Mouse (Mus musculus): ENCODE results near the gene Psmc1.

Gene Psmc1

GRCm38 (mm10) chr12:100109986-100110696 lies at the start of gene Psmc1:
Gene Psmc1 (plus strand): TSS chr12:100110154.
- peak; percentile 63 to 70 for DNase-seq

- DNase-seq, result no peak
Observed at GRCm38 (mm10) chr12:100061071-100061470, 48.9 kb upstream of the Psmc1 start.

DNA sequence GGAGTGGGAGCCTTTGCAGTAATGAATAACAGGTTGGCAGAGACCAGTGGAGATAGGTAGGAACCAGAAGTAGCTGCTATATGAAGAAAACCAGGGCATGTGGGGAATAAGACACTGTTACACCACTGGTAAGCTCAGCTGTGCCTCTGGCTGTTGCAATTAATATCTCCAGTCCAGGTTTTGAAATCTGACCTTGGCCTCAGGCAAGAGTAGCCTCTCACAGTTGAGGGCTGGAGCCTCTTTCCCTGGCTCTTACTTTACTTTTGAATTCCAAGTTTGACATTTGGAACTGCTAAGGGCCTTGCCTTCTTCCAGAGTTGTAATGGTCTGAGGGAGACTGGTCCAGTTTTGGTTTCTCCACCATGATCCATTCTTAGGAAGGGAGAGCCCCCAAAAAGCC lies 48.1 kb upstream of the Psmc1 start:
- no peak for DNase-seq

- DNase-seq, result no peak
Observed at GRCm38 (mm10) chr12:100062584-100062983, 47.4 kb upstream of the Psmc1 start.

GRCm38 (mm10) chr12:100065109-100065508 lies 44.8 kb upstream of the Psmc1 start:
- DNase-seq, result no peak

DNA sequence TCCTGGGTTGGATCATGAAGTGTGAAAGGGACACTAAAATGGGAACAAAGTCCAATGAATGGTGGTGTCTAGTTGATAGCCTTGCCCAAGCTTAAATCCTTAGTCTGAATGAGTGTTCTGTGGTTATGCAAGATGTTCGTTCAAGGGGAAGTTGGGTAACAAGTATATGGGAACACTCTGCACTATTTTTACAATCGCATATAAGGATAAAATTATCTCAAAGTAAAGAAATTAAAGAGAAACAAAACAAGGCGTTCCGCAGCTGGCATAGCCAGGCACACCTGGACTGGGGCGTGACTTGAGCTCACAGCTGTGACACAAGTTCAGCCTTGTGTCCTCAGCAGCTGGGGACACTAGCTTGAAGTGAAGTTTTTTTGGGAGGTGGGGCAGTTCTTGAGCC lies 42.5 kb upstream of the Psmc1 start:
- DNase-seq, result no peak

DNA sequence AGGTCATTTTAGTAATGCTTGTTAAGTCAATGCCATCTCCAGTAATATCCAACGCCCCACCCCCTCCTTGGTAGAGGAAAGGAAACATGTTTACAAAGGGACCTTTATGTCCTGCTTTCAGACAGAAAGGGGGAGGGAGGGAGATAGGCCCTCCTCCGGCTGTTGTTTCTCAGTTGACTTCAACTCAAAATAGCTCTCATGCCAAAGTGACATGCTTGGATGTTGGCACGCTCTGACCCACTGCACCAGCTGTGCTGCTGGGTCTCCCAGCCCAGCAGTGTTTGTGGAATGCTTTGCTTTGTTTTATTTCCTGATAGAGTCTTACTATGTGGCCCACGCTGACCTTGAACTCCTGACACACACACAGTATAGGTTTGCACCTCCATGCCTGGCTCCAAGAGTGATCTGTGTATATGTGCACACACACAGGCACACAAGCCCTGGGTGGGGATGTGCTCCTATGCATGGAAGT lies 36.7 kb upstream of the Psmc1 start:
- no peak for DNase-seq

DNA sequence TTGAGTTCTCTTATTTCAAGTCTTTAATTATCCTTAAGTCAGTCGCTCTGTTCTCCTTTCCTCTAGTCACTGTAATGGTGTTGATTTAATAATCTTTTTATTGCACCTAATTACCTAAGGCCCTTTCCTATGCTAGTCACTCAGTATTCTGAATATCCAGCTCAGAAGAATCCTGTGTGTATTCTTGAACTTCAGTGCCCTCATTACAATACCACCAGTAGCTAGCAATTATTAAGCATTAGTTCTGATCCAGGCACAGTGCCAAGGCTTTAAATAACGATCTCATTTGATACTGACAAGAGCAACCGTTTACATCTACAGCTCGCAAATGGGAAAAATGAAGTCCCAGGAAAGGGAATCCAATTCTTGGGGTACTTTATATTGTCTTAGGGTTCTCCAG lies 34.2 kb upstream of the Psmc1 start:
- no peak for DNase-seq

GRCm38 (mm10) chr12:100079636-100080286 lies 30.2 kb upstream of the Psmc1 start:
- no peak for DNase-seq

DNA sequence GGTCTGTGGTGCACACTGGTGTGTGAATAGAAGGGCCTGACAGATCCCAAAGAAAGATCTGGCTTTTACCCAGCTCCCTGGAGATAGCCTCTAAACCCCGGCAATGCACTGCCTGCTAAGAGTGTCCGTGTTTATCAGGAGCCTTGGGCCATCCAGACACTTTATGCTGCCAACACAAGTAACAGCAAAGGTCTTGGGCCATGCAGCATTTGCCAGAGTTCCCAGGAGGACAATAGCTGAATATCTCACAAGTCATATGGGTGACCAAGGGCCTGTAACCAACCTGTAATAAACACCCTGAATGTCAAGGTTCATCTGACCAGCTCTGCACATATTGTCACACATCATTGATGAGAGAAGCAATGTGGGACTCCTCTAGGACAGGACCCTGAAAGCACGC lies 21.9 kb upstream of the Psmc1 start:
- no peak for DNase-seq

DNA sequence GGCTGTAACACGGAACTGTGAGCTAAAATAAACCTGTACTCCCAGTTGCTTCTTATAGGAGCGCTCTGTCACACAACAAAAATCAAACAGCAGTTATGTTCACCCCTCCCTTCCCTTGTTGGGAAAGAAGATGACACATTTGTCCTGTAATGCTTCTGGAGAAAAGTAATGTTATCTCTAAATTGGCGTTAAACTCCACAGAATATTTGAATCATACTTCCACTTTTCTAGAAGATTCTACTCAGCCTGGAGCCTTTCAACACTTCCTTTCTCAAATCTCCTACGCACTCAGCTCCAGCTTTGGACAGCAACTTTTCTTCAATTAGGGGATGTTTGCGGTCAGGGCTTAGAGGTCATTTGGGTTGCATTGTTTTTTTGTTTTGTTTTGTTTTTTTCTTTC lies 20.7 kb upstream of the Psmc1 start:
- no peak for DNase-seq

DNA sequence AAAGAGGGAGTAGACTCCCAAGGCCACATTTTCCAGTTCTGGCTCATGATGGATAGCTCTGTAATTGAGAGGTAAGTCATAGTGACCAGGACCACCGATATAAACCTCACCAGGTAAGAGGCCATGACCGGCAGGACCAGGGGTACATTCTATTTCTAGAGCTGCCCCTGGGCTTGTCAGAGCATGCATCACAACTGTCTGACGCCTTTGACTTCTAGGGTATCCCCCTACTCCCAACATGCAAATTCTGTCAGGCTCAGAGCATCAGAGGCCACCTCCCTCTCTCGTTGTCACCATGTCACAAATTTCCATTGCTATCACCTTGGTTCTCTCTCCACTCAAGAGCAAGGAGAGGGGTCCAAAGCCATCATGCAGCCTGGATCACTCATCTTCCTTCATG lies 19.2 kb upstream of the Psmc1 start:
- DNase-seq, result no peak

- DNase-seq, result no peak
Observed at GRCm38 (mm10) chr12:100093046-100093445, 16.9 kb upstream of the Psmc1 start.

GRCm38 (mm10) chr12:100099971-100100706 lies 9.8 kb upstream of the Psmc1 start:
- DNase-seq, result no peak

- no peak for DNase-seq
Observed at GRCm38 (mm10) chr12:100100707-100101030, 9.3 kb upstream of the Psmc1 start.

GRCm38 (mm10) chr12:100101651-100102050 lies 8.3 kb upstream of the Psmc1 start:
- no peak for DNase-seq

- DNase-seq, result no peak
Observed at GRCm38 (mm10) chr12:100104530-100104929, 5.4 kb upstream of the Psmc1 start.

DNA sequence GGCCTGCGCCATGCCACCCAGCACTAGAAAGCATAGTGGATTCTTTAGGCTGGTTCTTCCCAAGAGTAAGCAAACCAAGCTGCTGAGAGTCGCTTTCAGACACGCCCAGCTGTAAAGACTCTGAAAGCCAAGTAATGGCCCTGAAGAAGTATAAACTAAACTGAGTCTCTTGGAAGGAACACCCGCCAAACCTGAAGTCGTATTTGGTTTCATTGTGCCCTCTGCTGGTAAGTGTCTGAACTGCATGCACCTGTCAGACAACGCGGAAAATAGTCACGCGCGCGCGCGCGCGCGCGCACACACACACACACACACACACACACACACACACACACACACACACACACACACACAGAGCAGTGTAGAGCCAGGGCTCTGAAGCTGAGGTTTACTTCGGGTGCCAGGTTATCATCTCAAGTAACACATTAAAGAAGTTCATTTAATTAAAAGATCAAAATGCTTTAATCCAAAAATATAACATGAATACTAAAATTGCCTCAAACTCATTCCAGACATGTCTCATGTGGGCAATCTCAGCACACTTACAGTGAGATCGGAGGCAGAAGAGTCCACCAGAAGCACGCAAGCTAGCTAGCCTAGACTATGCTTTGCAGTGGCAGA lies 3.6 kb upstream of the Psmc1 start:
- peak; percentile 29 to 77 for DNase-seq

GRCm38 (mm10) chr12:100107436-100107835 lies 2.5 kb upstream of the Psmc1 start:
- DNase-seq, result no peak

GRCm38 (mm10) chr12:100115982-100116381 lies 6.0 kb downstream of the Psmc1 start:
- DNase-seq, result no peak

DNA sequence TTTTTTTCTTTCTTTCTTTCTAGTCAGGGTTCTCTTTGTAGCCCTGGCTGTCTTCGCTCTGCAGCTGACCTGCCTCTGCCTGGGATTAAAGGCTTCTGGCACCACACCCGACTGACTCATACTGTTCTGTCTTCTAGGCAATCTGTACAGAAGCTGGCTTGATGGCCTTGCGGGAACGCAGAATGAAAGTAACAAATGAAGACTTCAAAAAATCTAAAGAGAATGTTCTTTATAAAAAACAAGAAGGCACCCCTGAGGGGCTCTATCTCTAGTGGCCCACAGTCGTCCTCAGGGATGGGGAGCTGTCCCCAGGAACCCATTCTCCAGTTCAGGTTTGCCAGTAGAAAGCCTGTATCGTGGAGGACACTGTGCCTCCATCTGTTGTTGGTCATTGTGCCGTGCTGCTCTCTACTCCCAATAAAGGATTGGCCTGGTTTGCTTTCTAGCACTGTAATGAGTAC lies 13.0 kb downstream of the Psmc1 start:
- no peak for DNase-seq

GRCm38 (mm10) chr12:100123476-100123875 lies 13.5 kb downstream of the Psmc1 start:
- DNase-seq, result no peak

All from spleen, adult 18-20 months (tissue).